Mouse (Mus musculus) olfactory bulb, adult 2 months (tissue): Measurements from ENCODE around the gene 2310022A10Rik.

Experiments
- CTCF ChIP-seq: fragments of 200-500 bp; IDR thresholded peaks from 2 replicates; pipeline ENCODE4 v1.5.1; 2012; ENCODE audit warnings: low read depth, mild to moderate bottlenecking, low read length, moderate library complexity; ENCODE audit not compliant: insufficient read depth
- POLR2A ChIP-seq: fragments of 200-500 bp; IDR thresholded peaks from 2 replicates; pipeline ENCODE4 v1.6.1; 2012; ENCODE audit warnings: mild to moderate bottlenecking, low read depth, low read length, moderate library complexity; ENCODE audit not compliant: insufficient read depth

DNA sequence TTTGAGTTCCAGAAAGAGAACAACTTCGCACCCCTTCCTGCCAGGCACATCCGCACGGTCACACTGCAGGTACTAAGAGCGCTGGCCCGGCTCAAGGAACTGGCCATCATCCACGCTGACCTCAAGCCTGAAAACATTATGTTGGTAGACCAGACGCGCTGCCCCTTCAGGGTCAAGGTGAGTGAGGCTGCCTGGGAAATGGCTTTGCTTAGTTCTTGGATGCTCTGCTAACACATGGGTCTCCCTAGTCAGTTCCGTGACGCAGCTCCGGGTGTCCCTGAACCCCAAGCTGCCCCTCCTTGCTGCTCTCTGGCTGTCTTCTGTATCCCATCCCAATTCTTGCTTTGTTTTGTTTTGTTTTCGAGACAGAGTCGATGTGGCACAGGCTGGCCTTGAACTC is 29.2 kb upstream of the 2310022A10Rik start:
- no peak for TF ChIP-seq CTCF
- no peak for TF ChIP-seq POLR2A
